In the genomic region with DNA sequence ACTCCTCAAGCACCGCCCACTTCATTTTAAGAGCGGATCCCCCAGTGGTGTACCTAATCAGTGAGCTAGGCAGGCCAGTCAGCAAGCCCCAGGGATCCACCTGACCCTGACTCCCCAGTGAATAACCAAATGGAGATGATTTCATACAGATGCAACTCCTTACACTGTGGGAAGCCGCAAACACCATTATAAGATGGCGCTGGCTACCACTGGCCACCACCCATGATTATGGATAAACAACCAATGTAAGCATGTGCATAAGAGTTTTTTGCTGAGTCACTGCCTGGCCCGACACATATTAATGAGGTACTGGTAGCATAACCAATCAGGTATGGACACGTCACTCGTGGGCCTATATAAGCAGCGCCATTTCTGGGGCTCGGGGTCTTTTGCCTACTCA, we compare ENCODE assay signal across 16 mouse cellular contexts. TPM values are rescaled to one million over a fixed set of nuclear protein-coding genes. Genes with fewer than 3 reads are reported as not detected.
DNase-seq lines count a peak whose midpoint lies in the region; TF ChIP-seq lines count a peak whose summit lies in the region.
"Not testable (repeated sequence)": the region's sequence is repeated elsewhere in the genome, so short reads cannot be mapped to it uniquely, and the experiment has no call there.
"Had no signal": no experiment of that assay in that cellular context is flagged by ENCODE, and none has a peak within 500 bp of the region (broad histone marks: within the 10 kb centered on the region; RNA-seq: fewer than 3 reads in every experiment).

No protein-coding gene starts in this region.

- H3K27me3 ChIP-seq in kidney, adult 2 months (replicated peaks; ENCODE audit: control insufficient read depth, insufficient read depth, low read length), result not testable (repeated sequence)

- intact Hi-C loops in left cerebral cortex, adult 2 months (cut with DNase I), result not testable (repeated sequence)

- H3K27ac ChIP-seq in kidney, adult 2 months (ENCODE audit: insufficient read depth, low read depth, low read length); left cerebral cortex, adult 2 months: not testable (repeated sequence)

- H3K36me3 ChIP-seq in kidney, adult 2 months (ENCODE audit: control insufficient read depth, insufficient read depth, low read length), result not testable (repeated sequence)

- not testable (repeated sequence) for TF ChIP-seq CTCF in kidney, adult 2 months (conservative IDR thresholded peaks at IDR 0.05; ENCODE audit: insufficient read depth, insufficient read length, low read depth, low read length); left cerebral cortex, adult 2 months (IDR thresholded peaks at IDR 0.05)

- 95% methylated on average over 9 of the region's 9 CpGs for WGBS in kidney, adult 2 months

- H3K4me1 ChIP-seq in kidney, adult 2 months (ENCODE audit: control insufficient read depth, insufficient read depth, low read length), result not testable (repeated sequence)

- H3K4me3 ChIP-seq in kidney, adult 2 months (ENCODE audit: insufficient read depth, low read depth, low read length); left cerebral cortex, adult 2 months: not testable (repeated sequence)

- DNase-seq in adrenal gland, adult 2 months, result peak; percentile 18
- peak; percentile 22 for DNase-seq in gastrocnemius, adult 18-20 months (ENCODE audit: low spot score)
- peak; percentile 22 for DNase-seq in gastrocnemius, postnatal 4 days (ENCODE audit: low spot score in 2 of 2)
- DNase-seq in kidney, adult 2 months, result peak; percentile 44
- DNase-seq in left cerebral cortex, adult 2 months (ENCODE audit: extremely low spot score in 1 of 2, low spot score in 2 of 2), result peak; percentile 15 to 22
- DNase-seq in lung, postnatal 36 days, result peak; percentile 25
- peak; percentile 4 for DNase-seq in testis, postnatal 14 days (ENCODE audit: low spot score)
- peak; percentile 14 for DNase-seq in urinary bladder, postnatal 14 days (ENCODE audit: low spot score)

- TF ChIP-seq POLR2A in kidney, adult 2 months (IDR thresholded peaks at IDR 0.05; ENCODE audit: low read depth, low read length), result not testable (repeated sequence)

RNA-seq across cellular contexts. Expression of gene Gm15319, which starts 21.1 kb away (rescaled TPM):
- total RNA-seq in adrenal gland, adult 2 months (2021), result 1 to 10 TPM in 1 of 2 experiments, under 1 TPM in 1; 0.41 to 1.2 TPM
- polyA plus RNA-seq in adrenal gland, adult 2 months (2012; rRNA removed), result not detected in 2 replicates
- under 1 TPM in 1 of 2 experiments, not detected in 1; 0.84 TPM for total RNA-seq in gastrocnemius, adult 18-20 months (2021)
- total RNA-seq in gastrocnemius, postnatal 4 days (2021), result under 1 TPM; 0.32 to 0.47 TPM
- polyA plus RNA-seq in kidney, adult 2 months (2012; rRNA removed), result not detected in 2 replicates
- 1 to 10 TPM; 2.5 to 2.9 TPM for total RNA-seq in left cerebral cortex, adult 2 months (2021)
- total RNA-seq: adrenal gland, postnatal 14 days had no signal
- polyA plus RNA-seq: embryonic facial prominence, embryonic 15.5 days; forebrain, embryonic 16.5 days; kidney, embryonic 15.5 days; limb, embryonic 10.5 days; liver, adult 2 months; liver, postnatal 0 days; midbrain, embryonic 11.5 days had no signal
